In genomic region chr1:140333702-140334101, GRCm38 (mm10) we compare ENCODE assay signal across 18 mouse cellular contexts.
"Had no signal": no experiment of that assay in that cellular context is flagged by ENCODE, and none has a peak within 500 bp of the region (broad histone marks: within the 10 kb centered on the region; RNA-seq: fewer than 3 reads in every experiment).

No protein-coding gene starts in this region.

- ATAC-seq: midbrain, embryonic 16.5 days had no signal

- H3K36me3 ChIP-seq: midbrain, embryonic 10.5 days; midbrain, embryonic 12.5 days had no signal

- H3K4me2 ChIP-seq: lung, embryonic 14.5 days; midbrain, embryonic 12.5 days had no signal

- H3K9me3 ChIP-seq: midbrain, embryonic 10.5 days; midbrain, embryonic 12.5 days had no signal

- H3K27ac ChIP-seq: liver, embryonic 14.5 days; midbrain, embryonic 10.5 days; midbrain, embryonic 12.5 days had no signal

- H3K27me3 ChIP-seq: midbrain, embryonic 12.5 days had no signal

- H3K4me3 ChIP-seq: midbrain, embryonic 10.5 days; midbrain, embryonic 12.5 days; myocyte had no signal

- H3K9ac ChIP-seq: liver, embryonic 14.5 days; lung, embryonic 14.5 days; midbrain, embryonic 12.5 days had no signal

- H3K4me1 ChIP-seq: midbrain, embryonic 10.5 days; midbrain, embryonic 12.5 days had no signal

- DNase-seq: lung, adult 18-20 months; lung, embryonic 14.5 days; lung, postnatal 10 days; lung, postnatal 4 days; midbrain, embryonic 14.5 days; retina, postnatal 1 day; right cerebral cortex, adult 18-20 months; right cerebral cortex, postnatal 25 days; right cerebral cortex, postnatal 4 days; spleen, adult 18-20 months; thymus, adult 18-20 months; thymus, postnatal 14 days; thymus, postnatal 36 days had no signal
